Mouse (Mus musculus) liver, adult 2 months (tissue): ENCODE measurements around the gene Nebl.

Experiments
- CTCF ChIP-seq: fragments of 200-500 bp; IDR thresholded peaks from 2 replicates; pipeline ENCODE4 v1.5.1; 2011; ENCODE audit warnings: low read depth, low read length, control low read depth
- POLR2A ChIP-seq: fragments of 200-500 bp; IDR thresholded peaks from 2 replicates; pipeline ENCODE4 v1.6.1; 2011; ENCODE audit warnings: low read length, control low read depth; ENCODE audit not compliant: insufficient read depth; ENCODE audit errors: extremely low read depth

DNA sequence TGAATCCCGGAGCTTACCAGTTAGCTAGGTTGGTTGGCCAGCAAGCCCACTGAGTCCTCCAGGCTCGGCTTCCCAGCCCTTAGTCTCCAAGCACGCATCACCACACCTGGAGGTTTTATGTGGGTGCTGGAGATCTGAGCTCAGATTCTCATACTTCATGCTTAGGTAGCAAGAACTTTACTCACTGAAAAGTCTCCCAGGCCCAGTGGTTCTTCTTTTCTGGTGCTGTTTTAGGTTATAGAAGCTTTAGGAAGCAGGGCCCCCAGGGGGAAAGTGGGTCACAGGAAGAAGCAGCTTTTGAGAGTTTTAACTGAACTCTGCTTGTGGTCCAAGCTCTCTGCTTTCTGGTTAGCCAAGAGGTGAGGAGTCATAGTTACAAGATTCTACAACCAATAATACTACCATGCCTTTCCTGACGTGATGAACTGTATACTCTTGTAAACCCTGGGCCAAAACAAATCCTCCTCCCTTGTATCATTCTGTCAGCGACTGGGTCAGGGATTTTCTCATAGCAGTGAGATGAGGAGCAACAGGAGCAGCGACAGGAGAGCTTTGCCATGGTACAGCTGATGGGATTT is 366.2 kb downstream of the Nebl start:
- no peak for TF ChIP-seq CTCF
- no peak for TF ChIP-seq POLR2A
